ENCODE assay signal across 25 mouse cellular contexts in genomic region chrX:142377358-142377757, GRCm38 (mm10).
"Had no signal": no experiment of that assay in that cellular context is flagged by ENCODE, and none has a peak within 500 bp of the region (broad histone marks: within the 10 kb centered on the region; RNA-seq: fewer than 3 reads in every experiment).

No protein-coding gene starts in this region.

- H3K4me1 ChIP-seq: heart, embryonic 13.5 days; heart, embryonic 15.5 days; hindbrain, embryonic 13.5 days; hindbrain, embryonic 15.5 days; limb, embryonic 10.5 days; limb, embryonic 12.5 days had no signal

- H3K27me3 ChIP-seq: heart, embryonic 13.5 days; heart, embryonic 15.5 days; hindbrain, embryonic 13.5 days; hindbrain, embryonic 15.5 days; liver, embryonic 13.5 days had no signal

- H3K27ac ChIP-seq: gastrocnemius, adult 2 months; heart, adult 2 months; heart, embryonic 13.5 days; heart, embryonic 15.5 days; hindbrain, embryonic 13.5 days; hindbrain, embryonic 15.5 days; hindbrain, postnatal 0 days; left cerebral cortex, adult 2 months; limb, embryonic 10.5 days; limb, embryonic 12.5 days; liver, embryonic 13.5 days had no signal

- ATAC-seq: hindbrain, postnatal 0 days; intestine, embryonic 16.5 days had no signal

- H3K4me3 ChIP-seq: gastrocnemius, adult 2 months; heart, adult 2 months; heart, embryonic 13.5 days; heart, embryonic 15.5 days; hindbrain, embryonic 13.5 days; hindbrain, embryonic 15.5 days; left cerebral cortex, adult 2 months; limb, embryonic 10.5 days; limb, embryonic 12.5 days; liver, embryonic 13.5 days had no signal

- DNase-seq: gastrocnemius, adult 2 months; gastrocnemius, postnatal 10 days; gastrocnemius, postnatal 25 days; heart, adult 11 months; heart, adult 2 months; heart, postnatal 14 days; heart, postnatal 36 days; kidney, adult 18-20 months; kidney, adult 8-10 months; kidney, postnatal 10 days; kidney, postnatal 25 days; layer of hippocampus, adult 9-11 months; liver; liver, embryonic 13.5 days had no signal

- H3K36me3 ChIP-seq: heart, embryonic 13.5 days; heart, embryonic 15.5 days; hindbrain, embryonic 13.5 days; hindbrain, embryonic 15.5 days; limb, embryonic 10.5 days; limb, embryonic 12.5 days; liver, embryonic 13.5 days had no signal

- H3K4me2 ChIP-seq: heart, embryonic 11.5 days; heart, embryonic 13.5 days; heart, embryonic 15.5 days; hindbrain, embryonic 13.5 days; hindbrain, embryonic 15.5 days; limb, embryonic 12.5 days; liver, embryonic 11.5 days; liver, embryonic 13.5 days had no signal

- H3K9ac ChIP-seq: heart, embryonic 13.5 days; heart, embryonic 15.5 days; hindbrain, embryonic 13.5 days; hindbrain, embryonic 15.5 days; limb, embryonic 12.5 days; liver, embryonic 13.5 days had no signal

- H3K9me3 ChIP-seq: heart, embryonic 13.5 days; heart, embryonic 15.5 days; hindbrain, embryonic 13.5 days; hindbrain, embryonic 15.5 days; limb, embryonic 10.5 days; limb, embryonic 12.5 days; liver, embryonic 13.5 days had no signal
